Mouse (Mus musculus): ENCODE data around the gene Cep41. TPM values are rescaled to one million over a fixed set of nuclear protein-coding genes. Genes with fewer than 3 reads are reported as not detected.

The Cep41 gene
- polyA plus RNA-seq, 1 experiment from 2014 or later = 19.5 TPM

DNA sequence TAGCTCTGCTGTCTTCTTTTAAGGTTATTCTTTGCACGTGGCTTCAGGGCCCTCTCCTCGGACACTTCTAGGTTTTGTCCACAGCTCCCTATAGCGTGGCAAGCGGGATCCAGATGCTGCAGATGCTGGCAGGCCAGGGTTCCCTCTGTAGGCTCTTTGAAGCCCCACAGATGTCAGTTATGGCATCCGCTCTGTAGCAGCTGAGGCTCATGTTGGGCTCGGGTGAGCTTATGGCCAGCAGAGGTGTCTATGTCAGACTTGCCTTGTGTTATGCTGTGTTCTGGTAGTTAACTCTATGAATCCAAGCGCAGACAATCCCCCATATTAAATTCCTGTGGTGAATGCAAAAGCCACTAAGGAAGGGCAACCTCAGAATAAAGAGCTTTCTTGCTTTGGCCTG lies 13.1 kb downstream of the Cep41 start:
- no peak overlapping the region for H3K27ac ChIP-seq
- WGBS = 86% methylated on average over 7 of the region's 7 CpGs
- H3K27me3 ChIP-seq = no peaks in the 10 kb centered on the region
- ATAC-seq = no peak
- H3K9me3 ChIP-seq (replicated peaks) = no peaks in the 10 kb centered on the region
- H3K4me3 ChIP-seq = no peak overlapping the region
- H3K36me3 ChIP-seq (ENCODE audit: poor library complexity, severe bottlenecking) = no peaks in the 10 kb centered on the region
- H3K9ac ChIP-seq = no peak overlapping the region
- no peak overlapping the region for H3K4me2 ChIP-seq
- H3K4me1 ChIP-seq = peaks cover 36% of the 10 kb centered on the region

DNA sequence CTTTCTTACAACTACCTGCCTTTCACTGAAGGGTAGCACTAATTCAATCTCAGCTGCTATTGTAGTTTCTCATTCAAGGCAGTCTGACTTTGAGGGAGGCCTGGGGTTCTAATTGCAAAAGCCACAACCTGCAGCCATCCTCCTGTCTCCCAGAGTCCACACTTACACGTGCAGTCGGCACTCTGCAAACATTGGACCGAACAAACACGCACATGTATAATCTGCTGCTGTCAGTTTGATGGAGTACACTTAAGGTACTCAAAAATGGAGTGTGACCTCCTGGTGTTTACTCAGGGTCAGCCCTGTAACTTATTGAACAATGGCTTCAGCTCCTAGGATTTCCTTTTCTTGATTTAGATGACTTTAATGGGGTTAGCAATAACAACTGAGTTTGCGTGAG lies 14.0 kb downstream of the Cep41 start:
- no peak for ATAC-seq

DNA sequence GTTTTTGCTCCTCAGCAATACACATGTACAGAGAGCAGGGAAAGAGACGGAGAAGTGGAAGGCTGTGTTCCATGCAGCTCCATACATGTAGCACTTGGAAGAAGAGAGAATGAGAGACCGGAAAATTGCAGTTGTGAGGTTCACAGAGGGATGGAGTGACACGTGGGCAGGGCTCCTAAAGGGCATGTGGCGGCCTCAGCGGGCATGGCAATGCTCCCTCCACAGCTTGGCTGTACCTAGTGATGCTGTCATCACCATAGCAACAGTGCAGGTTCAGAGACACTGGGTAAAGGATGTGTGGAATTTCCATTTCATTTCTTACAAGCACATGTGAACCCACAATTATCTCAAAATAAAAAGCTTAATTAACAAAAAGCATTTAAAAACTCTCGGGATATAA lies 15.1 kb downstream of the Cep41 start:
- no peaks in the 10 kb centered on the region for H3K36me3 ChIP-seq (ENCODE audit: poor library complexity, severe bottlenecking)
- H3K27me3 ChIP-seq = no peaks in the 10 kb centered on the region
- H3K9ac ChIP-seq = 0 out of 2 replicates have a peak overlapping the region, but pooled peaks have one; percentile 1
- WGBS = 29% methylated on average over 6 of the region's 6 CpGs
- no peaks in the 10 kb centered on the region for H3K9me3 ChIP-seq (replicated peaks)
- peak overlapping the region; percentile 68 for H3K27ac ChIP-seq
- ATAC-seq = peak; percentile 61
- H3K4me1 ChIP-seq = peaks cover 56% of the 10 kb centered on the region
- H3K4me2 ChIP-seq = no peak overlapping the region
- no peak overlapping the region for H3K4me3 ChIP-seq

More for the DNA sequence above, 14.0 kb downstream of the Cep41 start:
- Histone ChIP-seq H3K27me3 (no peaks in the 10 kb centered on the region), H3K9me3 (replicated peaks) (no peaks in the 10 kb centered on the region), H3K9ac (peak overlapping the region; percentile 30; the same call in 1 of the 2 replicates), H3K4me2 (no peak overlapping the region), H3K4me1 (peaks cover 45% of the 10 kb centered on the region), H3K27ac (peak overlapping the region; percentile 28; the same call in 1 of the 2 replicates), H3K4me3 (no peak overlapping the region), H3K36me3 (ENCODE audit: poor library complexity, severe bottlenecking) (no peaks in the 10 kb centered on the region)
- WGBS = 64% methylated on average over 5 of the region's 5 CpGs

DNA sequence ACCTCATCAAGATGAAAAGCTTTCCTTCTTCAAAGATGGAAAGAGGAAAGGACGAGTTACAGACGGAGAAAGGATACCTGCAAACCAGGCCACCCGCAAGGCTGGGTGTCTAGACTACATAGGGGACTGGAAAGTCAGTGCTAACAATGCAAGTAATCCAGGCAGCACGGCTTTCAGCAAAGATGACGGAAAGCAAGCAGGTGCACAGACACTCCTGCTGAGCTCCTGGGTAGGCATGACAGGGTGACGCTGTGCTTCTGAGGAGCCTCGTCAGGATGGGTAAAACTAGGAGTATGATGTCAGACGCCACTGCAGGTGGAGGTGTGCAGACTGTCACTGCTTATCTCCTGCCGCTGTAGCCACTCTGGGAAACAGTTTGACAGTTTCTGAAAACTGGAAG lies 16.0 kb downstream of the Cep41 start:
- Histone ChIP-seq H3K9ac (no peak overlapping the region), H3K9me3 (replicated peaks) (no peaks in the 10 kb centered on the region), H3K27me3 (no peaks in the 10 kb centered on the region), H3K4me3 (no peak overlapping the region), H3K27ac (no peak overlapping the region), H3K4me2 (no peak overlapping the region), H3K36me3 (ENCODE audit: poor library complexity, severe bottlenecking) (no peaks in the 10 kb centered on the region), H3K4me1 (peaks cover 56% of the 10 kb centered on the region)
- 65% methylated on average over 9 of the region's 9 CpGs for WGBS
- no peak for ATAC-seq

DNA sequence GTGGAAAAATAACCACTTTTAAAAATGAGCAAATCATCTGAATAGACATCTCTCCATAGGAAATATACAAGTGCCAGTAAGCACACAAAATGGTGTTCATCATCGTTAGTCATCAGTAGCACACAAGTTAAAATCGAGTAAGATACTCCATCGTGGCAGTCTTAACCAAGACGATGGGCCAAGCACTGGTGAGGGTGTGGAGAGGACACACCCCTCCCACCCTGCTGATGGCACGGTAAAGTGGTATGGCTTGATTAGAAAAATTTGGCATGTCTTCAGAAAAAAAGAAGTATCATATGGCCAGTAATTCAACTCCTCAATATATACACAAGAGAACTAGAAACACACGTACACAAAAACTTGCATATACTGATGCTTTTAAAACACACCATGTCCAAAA lies 17.0 kb downstream of the Cep41 start:
- H3K27me3 ChIP-seq = no peaks in the 10 kb centered on the region
- H3K27ac ChIP-seq = no peak overlapping the region
- no peak for ATAC-seq
- no peak overlapping the region for H3K4me3 ChIP-seq
- no peaks in the 10 kb centered on the region for H3K9me3 ChIP-seq (replicated peaks)
- no peak overlapping the region for H3K9ac ChIP-seq
- no peaks in the 10 kb centered on the region for H3K36me3 ChIP-seq (ENCODE audit: poor library complexity, severe bottlenecking)
- no peak overlapping the region for H3K4me2 ChIP-seq
- 77% methylated on average over 6 of the region's 6 CpGs for WGBS
- peaks cover 56% of the 10 kb centered on the region for H3K4me1 ChIP-seq

DNA sequence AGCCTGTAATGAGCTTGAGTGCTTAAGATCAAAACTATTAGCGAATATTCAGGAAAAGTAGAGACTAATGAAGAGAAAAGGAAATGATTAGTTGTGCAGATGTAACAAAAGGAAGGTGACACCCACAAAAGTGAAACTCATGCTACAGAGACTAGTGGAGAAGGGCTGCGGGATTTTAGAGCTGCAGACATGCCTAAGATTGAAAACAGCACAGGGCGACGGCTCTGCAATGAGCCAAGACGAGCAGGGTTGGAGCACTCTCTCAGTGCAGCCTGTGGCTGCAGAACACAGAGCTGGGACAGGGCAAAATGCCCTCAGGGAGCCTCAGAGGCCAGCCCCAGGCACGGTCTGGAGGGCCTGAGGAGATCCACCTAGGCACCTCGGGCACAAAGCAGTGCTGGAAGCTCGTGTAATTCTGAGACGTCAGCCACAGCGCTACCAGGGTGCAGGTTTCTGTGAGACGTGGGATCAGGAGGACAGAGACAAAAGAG lies 18.2 kb downstream of the Cep41 start:
- no peaks in the 10 kb centered on the region for H3K9me3 ChIP-seq (replicated peaks)
- H3K27me3 ChIP-seq = no peaks in the 10 kb centered on the region
- peak overlapping the region; percentile 52 for H3K4me2 ChIP-seq
- 2% methylated on average over 11 of the region's 11 CpGs for WGBS
- peaks cover 59% of the 10 kb centered on the region for H3K4me1 ChIP-seq
- peak overlapping the region; percentile 94 for H3K27ac ChIP-seq
- peak overlapping the region; percentile 16; the same call in 1 of the 2 replicates for H3K4me3 ChIP-seq
- peak; percentile 69 for ATAC-seq
- H3K9ac ChIP-seq = peak overlapping the region; percentile 64
- no peaks in the 10 kb centered on the region for H3K36me3 ChIP-seq (ENCODE audit: poor library complexity, severe bottlenecking)

DNA sequence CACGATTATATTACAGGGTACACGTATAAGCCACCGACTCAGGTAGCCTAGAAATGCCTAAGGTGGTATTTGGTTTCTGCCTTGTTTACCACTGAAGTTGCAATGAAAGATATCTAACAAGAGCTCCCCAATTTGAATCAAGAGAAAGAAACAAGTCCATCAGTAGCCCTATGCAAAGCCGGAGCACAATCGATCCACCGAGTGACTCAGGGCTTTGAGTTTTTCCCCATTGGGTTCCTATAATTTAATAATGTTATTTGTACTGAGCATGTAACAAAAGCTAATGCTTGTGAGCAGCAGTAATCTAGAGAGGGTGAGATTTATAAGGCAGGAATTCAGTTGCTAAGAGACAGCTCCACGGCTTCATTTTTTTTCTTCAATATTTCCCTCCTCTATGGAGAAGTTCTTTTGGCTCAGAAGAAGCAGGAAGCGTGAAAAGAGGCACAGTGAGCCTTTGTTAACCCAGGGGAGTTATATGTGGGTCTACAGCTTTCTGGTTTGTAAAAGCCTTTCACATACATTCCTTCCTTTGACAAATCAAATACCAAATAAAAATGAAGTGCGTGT lies 18.8 kb downstream of the Cep41 start:
- H3K4me3 ChIP-seq = no peak overlapping the region
- peak; percentile 47; the same call in 1 of the 2 replicates for ATAC-seq

DNA sequence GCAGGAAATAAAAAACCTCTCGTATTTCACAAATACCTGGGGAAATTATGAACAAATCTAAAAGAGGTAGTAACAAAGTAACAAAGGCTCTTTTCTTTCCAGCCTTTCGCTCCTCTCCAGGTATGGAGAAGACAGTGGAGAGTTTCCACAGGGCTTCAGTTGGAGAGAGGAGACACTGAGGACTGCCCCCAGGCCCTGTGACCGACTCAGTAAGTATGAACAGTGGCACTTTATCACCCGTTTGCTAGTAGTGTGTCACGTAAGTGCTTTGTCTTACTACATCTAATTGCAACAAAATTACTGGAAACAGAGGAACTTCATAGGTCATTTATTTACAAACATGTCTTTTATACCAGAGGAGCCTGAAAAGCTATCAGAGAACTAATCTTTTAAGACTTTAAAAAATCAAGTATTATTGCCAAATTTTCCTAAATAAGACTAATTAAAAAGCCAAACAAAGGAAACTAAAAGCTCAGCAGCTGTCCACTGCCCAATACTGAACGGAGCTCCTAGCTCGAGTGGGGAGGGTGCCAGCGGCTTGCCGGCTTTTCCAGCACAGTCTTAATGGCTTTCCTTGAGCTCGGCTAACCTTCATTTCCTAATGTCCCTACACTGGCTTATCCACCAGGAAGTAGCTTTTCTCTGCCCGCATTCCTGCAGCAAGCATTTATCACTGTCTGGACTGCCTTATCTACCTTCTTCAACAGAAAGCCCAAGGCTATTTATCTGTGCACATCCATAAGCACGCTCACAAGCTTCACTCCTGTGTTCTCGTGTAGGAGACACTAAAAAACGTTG lies 19.6 kb downstream of the Cep41 start:
- ATAC-seq = peak; percentile 57; the same call in 1 of the 2 replicates
- H3K4me1 ChIP-seq = peaks cover 54% of the 10 kb centered on the region
- no peaks in the 10 kb centered on the region for H3K27me3 ChIP-seq
- H3K4me2 ChIP-seq = peak overlapping the region; percentile 52
- no peak overlapping the region for H3K4me3 ChIP-seq
- H3K36me3 ChIP-seq (ENCODE audit: poor library complexity, severe bottlenecking) = no peaks in the 10 kb centered on the region
- peak overlapping the region; percentile 45; the same call in 1 of the 2 replicates for H3K9ac ChIP-seq
- peak overlapping the region; percentile 94 for H3K27ac ChIP-seq
- H3K9me3 ChIP-seq (replicated peaks) = no peaks in the 10 kb centered on the region
- WGBS = 13% methylated on average over 14 of the region's 14 CpGs

More for the DNA sequence above, 18.8 kb downstream of the Cep41 start:
- H3K36me3 ChIP-seq (ENCODE audit: poor library complexity, severe bottlenecking) = no peaks in the 10 kb centered on the region
- no peaks in the 10 kb centered on the region for H3K27me3 ChIP-seq
- 18% methylated on average over 9 of the region's 9 CpGs for WGBS
- peaks cover 59% of the 10 kb centered on the region for H3K4me1 ChIP-seq
- peak overlapping the region; percentile 52 for H3K4me2 ChIP-seq
- H3K9me3 ChIP-seq (replicated peaks) = no peaks in the 10 kb centered on the region
- H3K27ac ChIP-seq = peak overlapping the region; percentile 94
- peak overlapping the region; percentile 64; the same call in 1 of the 2 replicates for H3K9ac ChIP-seq

DNA sequence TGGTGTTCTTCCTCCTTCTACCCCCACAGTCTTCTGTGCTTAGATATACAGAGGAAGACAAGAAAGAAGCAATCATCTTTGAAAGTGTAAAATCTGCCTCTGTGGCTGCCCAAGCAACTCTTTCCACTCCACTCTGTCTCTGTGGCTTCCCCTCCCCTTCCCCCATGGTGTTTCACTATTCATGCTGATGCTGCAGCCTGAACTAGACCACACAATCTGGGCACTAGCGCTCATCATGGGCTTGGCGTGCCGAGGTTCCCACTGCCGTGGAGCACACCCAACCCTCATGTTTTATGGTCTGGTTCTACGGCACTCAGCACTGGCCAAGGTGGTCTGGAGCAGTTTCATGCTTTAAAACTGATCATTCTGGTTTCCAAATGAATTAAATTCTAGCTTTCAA lies 21.9 kb downstream of the Cep41 start:
- Histone ChIP-seq H3K27me3 (no peaks in the 10 kb centered on the region), H3K36me3 (ENCODE audit: poor library complexity, severe bottlenecking) (no peaks in the 10 kb centered on the region), H3K9me3 (replicated peaks) (no peaks in the 10 kb centered on the region), H3K4me3 (no peak overlapping the region), H3K4me2 (no peak overlapping the region), H3K27ac (no peak overlapping the region), H3K9ac (0 out of 2 replicates have a peak overlapping the region, but pooled peaks have one; percentile 3), H3K4me1 (peaks cover 51% of the 10 kb centered on the region)
- no peak for ATAC-seq
- WGBS = 79% methylated on average over 5 of the region's 5 CpGs

DNA sequence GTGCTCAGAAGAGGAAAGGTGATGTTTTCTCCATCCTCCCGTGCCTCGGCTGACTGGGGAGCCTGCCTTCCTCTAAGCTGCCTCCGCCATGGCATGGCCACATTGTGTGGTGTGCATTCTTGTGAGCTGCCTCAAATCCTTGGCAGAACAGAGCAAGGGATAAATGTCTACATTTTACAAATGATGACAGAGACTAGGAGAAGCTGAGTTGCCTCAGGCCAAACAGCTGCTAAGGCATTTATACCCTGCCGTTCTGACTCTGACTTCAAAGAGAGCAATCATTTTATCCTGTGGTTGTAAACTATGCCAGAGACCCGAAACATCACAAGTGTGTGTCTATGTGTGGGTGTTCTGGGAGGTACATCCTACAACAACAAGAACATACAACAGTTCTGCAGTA lies 26.0 kb downstream of the Cep41 start:
- Histone ChIP-seq H3K9me3 (replicated peaks) (no peaks in the 10 kb centered on the region), H3K36me3 (ENCODE audit: poor library complexity, severe bottlenecking) (no peaks in the 10 kb centered on the region), H3K4me1 (peaks cover 40% of the 10 kb centered on the region), H3K27ac (no peak overlapping the region), H3K4me3 (no peak overlapping the region), H3K4me2 (no peak overlapping the region), H3K9ac (no peak overlapping the region), H3K27me3 (no peaks in the 10 kb centered on the region)
- ATAC-seq = no peak
- WGBS = 39% methylated on average over 5 of the region's 5 CpGs

DNA sequence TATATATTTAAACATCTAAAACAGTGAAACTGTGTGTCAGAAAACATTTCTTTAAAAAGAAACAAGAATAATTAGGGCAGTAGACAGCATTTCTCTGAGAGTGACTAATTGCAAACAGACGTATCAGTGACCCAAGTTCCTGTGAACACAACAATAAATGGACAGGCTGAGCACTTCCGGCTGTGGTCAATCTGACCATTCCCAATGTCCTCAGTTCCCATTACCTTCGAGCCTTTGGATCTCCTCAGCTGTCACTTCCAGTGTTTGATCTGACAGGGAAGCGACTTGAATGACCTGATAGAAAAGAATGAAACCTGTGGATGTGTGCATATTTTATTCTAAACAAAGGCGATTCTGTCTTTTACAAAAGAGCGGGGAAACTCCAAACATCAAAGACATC lies 27.5 kb downstream of the Cep41 start:
- no peaks in the 10 kb centered on the region for H3K27me3 ChIP-seq
- H3K4me1 ChIP-seq = peaks cover 34% of the 10 kb centered on the region
- H3K4me2 ChIP-seq = no peak overlapping the region
- no peaks in the 10 kb centered on the region for H3K9me3 ChIP-seq (replicated peaks)
- no peaks in the 10 kb centered on the region for H3K36me3 ChIP-seq (ENCODE audit: poor library complexity, severe bottlenecking)
- H3K27ac ChIP-seq = no peak overlapping the region
- ATAC-seq = no peak
- 35% methylated on average over 6 of the region's 6 CpGs for WGBS
- H3K4me3 ChIP-seq = no peak overlapping the region
- H3K9ac ChIP-seq = no peak overlapping the region

DNA sequence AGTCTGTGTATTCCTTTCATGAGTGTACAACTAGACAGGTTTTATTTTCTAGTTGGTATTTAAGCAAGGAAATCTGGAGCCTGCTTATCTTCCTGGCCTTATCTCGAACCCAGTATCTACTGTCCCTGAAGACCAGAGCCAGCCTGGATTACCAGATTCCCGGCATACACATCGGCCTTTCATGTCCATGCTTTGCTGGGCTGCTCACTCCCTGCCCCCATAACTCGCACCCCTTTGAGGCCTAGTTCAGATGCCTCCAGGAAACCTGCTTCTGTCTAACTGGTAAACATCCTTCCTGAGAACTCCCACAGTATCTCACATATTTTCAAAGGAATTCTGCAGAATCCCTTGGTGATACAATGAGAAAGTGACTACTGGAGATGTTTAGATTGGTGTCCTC lies 28.3 kb downstream of the Cep41 start:
- Histone ChIP-seq H3K36me3 (ENCODE audit: poor library complexity, severe bottlenecking) (peaks cover 6% of the 10 kb centered on the region; the same call in 1 of the 2 replicates), H3K9me3 (replicated peaks) (no peaks in the 10 kb centered on the region), H3K4me3 (no peak overlapping the region), H3K27me3 (no peaks in the 10 kb centered on the region), H3K4me2 (no peak overlapping the region), H3K27ac (peak overlapping the region; percentile 45), H3K9ac (no peak overlapping the region), H3K4me1 (peaks cover 37% of the 10 kb centered on the region)
- no peak for ATAC-seq
- 52% methylated on average over 4 of the region's 4 CpGs for WGBS
